Mouse (Mus musculus) neural tube, embryonic 15.5 days (tissue): ENCODE measurements around the gene Dbx2. TPM values are rescaled to one million over a fixed set of nuclear protein-coding genes. Genes with fewer than 3 reads are reported as not detected.

ENCODE experiments used
- ATAC-seq: fragments of 200-750 bp; cut with Nextera tagmentation; 2 replicates; pipeline ENCODE4 v1.8.0; 2017; ENCODE audit warnings: mild to moderate bottlenecking, moderate TSS enrichment, moderate library complexity; ENCODE audit not compliant: low FRiP score
- H3K27ac ChIP-seq: fragments of 300-500 bp; sonication (generic); replicated peaks from 2 replicates; pipeline ENCODE4 v1.5.1; 2015; ENCODE audit warnings: mild to moderate bottlenecking, inconsistent platforms
- H3K27me3 ChIP-seq: fragments of 300-500 bp; sonication (generic); replicated peaks from 2 replicates; pipeline ENCODE4 v1.6.1; 2015; ENCODE audit warnings: inconsistent platforms
- H3K36me3 ChIP-seq: fragments of 300-500 bp; sonication (generic); 2 replicates; pipeline ENCODE4 v1.6.1; 2015; ENCODE audit warnings: inconsistent platforms
- H3K4me1 ChIP-seq: fragments of 300-500 bp; sonication (generic); 2 replicates; pipeline ENCODE4 v1.6.1; 2015; ENCODE audit warnings: inconsistent platforms
- H3K4me2 ChIP-seq: fragments of 300-500 bp; sonication (generic); 2 replicates; pipeline ENCODE4 v1.6.1; 2015; ENCODE audit warnings: inconsistent platforms, mild to moderate bottlenecking, moderate library complexity
- H3K4me3 ChIP-seq: fragments of 300-500 bp; sonication (generic); replicated peaks from 2 replicates; pipeline ENCODE4 v1.5.1; 2015; ENCODE audit warnings: mild to moderate bottlenecking, inconsistent platforms
- H3K9ac ChIP-seq: fragments of 300-500 bp; sonication (generic); replicated peaks from 2 replicates; pipeline ENCODE4 v1.6.1; 2015; ENCODE audit warnings: mild to moderate bottlenecking, inconsistent platforms
- H3K9me3 ChIP-seq: fragments of 300-500 bp; sonication (generic); replicated peaks from 2 replicates; pipeline ENCODE4 v1.6.1; 2016; ENCODE audit warnings: inconsistent platforms
- WGBS: fragments of 180-500 bp; shearing (Covaris S2); methylation state at CpG from one replicate; pipeline ENCODE4 v1.1.7; 2015; ENCODE audit warnings: mixed read lengths; 5-methylcytosine and 5-hydroxymethylcytosine counted together
- polyA plus RNA-seq: library from polyadenylated mRNA; unstranded; fragments of >200 nt; fragmentation: Nextera tagmentation; extraction: Ambion mirVana; gene quantifications from 2 replicates; pipeline ENCODE4 v1.2.1, GENCODE M21; 2015

Gene Dbx2
- polyA plus RNA-seq: 15.0 and 16.4 TPM in 2 replicates

DNA sequence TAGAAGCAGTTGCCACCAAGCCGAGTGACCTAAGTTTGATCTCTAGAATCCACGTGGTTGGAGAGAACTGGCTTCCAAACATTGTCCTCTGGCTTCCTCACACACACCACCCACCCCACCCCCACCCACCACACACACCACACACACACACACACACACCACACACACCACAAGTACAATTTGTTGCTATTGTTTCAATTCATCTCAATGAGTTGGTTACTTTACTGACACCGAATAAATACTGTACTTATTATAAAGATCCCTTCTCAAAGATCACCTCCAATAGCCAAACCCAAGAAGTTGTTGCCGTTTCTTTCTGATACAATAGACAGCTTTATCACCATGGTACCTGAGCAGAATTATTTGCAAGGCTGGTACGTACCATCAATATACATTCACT, at the start of gene Dbx2:
Dbx2 (minus strand) TSS at position 101 of the 400 bp plus-strand sequence.
- Histone ChIP-seq H3K4me3 (peak within 1 kb of the TSS; percentile 38), H3K27ac (no peak within 1 kb of the TSS), H3K4me2 (peak within 1 kb of the TSS; percentile 57), H3K27me3 (peaks cover 81% of the 10 kb centered on the region), H3K4me1 (peaks cover 9% of the 10 kb centered on the region), H3K9ac (0 out of 2 replicates have a peak within 1 kb of the TSS, but pooled peaks have one; percentile 39), H3K36me3 (no peaks in the 10 kb centered on the region), H3K9me3 (no peaks in the 10 kb centered on the region)
- ATAC-seq: no peak
- 89% methylated on average over 5 of the region's 5 CpGs for WGBS

DNA sequence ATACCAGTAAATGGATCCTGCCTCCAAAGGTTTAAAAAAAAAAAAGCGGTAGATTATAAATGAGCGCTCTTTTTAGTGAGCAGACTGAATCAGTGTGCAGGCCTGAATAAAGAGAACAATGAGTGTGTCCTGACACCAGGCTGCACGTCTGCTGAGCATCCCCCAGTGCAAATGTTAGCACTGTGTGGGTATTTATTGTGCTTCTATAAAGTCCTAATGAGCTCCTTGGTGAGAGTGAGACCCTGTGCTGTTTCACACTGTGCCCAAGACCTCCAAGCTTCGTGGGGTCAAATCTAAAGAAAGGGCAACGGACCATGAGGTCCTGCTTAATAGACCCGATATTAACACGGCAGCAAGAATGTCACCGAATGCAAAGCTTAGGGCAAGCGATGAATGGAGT, 46.4 kb upstream of the Dbx2 start:
- Histone ChIP-seq H3K4me1 (peaks cover 14% of the 10 kb centered on the region), H3K4me3 (no peak overlapping the region), H3K27ac (no peak overlapping the region), H3K36me3 (no peaks in the 10 kb centered on the region), H3K9ac (no peak overlapping the region), H3K9me3 (no peaks in the 10 kb centered on the region), H3K4me2 (no peak overlapping the region), H3K27me3 (peaks cover 17% of the 10 kb centered on the region)
- no peak for ATAC-seq
- 10% methylated on average over 9 of the region's 9 CpGs for WGBS

DNA sequence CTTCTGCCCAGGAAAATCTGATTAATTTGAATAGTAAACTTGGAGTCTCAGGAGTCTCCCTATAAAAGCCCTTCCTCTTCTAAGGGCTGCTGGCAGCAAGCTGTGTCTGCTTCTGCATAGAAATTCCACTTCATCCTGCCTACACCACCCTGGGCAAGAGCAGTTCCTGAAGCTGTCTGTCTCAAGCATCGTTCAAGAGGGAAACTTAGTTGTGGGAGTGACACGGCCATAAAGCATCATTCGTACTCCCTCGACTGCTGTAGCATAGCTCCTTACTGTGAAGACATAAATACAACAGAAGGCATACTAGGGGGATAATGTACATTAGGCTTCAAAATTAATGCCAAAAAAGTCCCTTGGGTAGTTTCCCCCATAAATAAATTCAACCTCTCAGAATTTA, 45.8 kb upstream of the Dbx2 start:
- H3K9ac ChIP-seq: no peak overlapping the region
- no peak for ATAC-seq
- H3K4me3 ChIP-seq: no peak overlapping the region
- 9% methylated on average over 4 of the region's 4 CpGs for WGBS
- H3K27me3 ChIP-seq: peaks cover 20% of the 10 kb centered on the region
- no peaks in the 10 kb centered on the region for H3K9me3 ChIP-seq
- peaks cover 14% of the 10 kb centered on the region for H3K4me1 ChIP-seq
- H3K4me2 ChIP-seq: no peak overlapping the region
- no peak overlapping the region for H3K27ac ChIP-seq
- no peaks in the 10 kb centered on the region for H3K36me3 ChIP-seq

DNA sequence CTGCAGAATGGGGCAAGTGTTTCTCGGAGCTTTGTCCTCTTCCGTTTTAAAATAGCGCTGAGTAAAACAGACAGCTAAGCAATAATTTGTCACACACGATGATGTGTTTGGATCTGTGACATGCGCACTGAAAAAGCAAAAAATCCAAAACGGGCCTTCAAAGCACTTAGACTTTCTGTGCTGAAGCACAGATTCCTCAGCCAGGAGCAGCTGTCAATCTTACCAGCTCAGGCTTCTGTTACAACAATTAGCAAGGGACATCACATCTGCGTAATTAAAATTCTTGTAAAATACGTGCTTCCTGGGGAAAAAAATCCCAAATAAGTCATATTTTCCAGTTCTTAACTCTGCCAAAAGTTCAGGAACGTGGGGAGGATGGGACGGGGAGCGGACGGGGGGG, 43.6 kb upstream of the Dbx2 start:
- WGBS: 75% methylated on average over 12 of the region's 12 CpGs
- Histone ChIP-seq H3K4me2 (no peak overlapping the region), H3K4me3 (no peak overlapping the region), H3K4me1 (peaks cover 14% of the 10 kb centered on the region), H3K36me3 (no peaks in the 10 kb centered on the region), H3K9ac (no peak overlapping the region), H3K27me3 (peaks cover 36% of the 10 kb centered on the region), H3K27ac (no peak overlapping the region; the same call in 1 of the 2 replicates), H3K9me3 (no peaks in the 10 kb centered on the region)
- ATAC-seq: no peak

DNA sequence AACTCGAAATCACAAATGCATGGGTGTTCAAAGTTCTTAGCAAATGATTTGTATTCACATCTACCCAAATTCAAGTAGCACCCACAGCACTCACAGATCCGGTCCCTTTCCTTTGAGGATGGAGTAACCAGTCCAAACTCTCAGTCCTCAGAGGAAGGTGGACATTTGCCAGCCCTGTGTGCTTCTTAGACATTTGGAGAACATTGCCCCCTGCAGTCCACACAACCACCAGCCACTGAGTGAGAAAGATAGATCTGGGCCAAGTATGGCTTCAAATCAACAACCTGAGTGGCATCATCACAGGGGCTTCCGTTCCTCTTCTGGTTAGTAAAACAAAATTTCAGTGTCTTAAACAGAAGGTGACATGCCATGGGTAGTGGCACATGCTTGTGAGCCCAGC, 38.0 kb upstream of the Dbx2 start:
- Histone ChIP-seq H3K27ac (no peak overlapping the region), H3K4me1 (peaks cover 10% of the 10 kb centered on the region; the same call in 1 of the 2 replicates), H3K9ac (no peak overlapping the region), H3K4me2 (no peak overlapping the region), H3K27me3 (peaks cover 34% of the 10 kb centered on the region), H3K36me3 (no peaks in the 10 kb centered on the region), H3K4me3 (no peak overlapping the region), H3K9me3 (no peaks in the 10 kb centered on the region)
- WGBS: 95% methylated on average over 3 of the region's 3 CpGs
- no peak for ATAC-seq

DNA sequence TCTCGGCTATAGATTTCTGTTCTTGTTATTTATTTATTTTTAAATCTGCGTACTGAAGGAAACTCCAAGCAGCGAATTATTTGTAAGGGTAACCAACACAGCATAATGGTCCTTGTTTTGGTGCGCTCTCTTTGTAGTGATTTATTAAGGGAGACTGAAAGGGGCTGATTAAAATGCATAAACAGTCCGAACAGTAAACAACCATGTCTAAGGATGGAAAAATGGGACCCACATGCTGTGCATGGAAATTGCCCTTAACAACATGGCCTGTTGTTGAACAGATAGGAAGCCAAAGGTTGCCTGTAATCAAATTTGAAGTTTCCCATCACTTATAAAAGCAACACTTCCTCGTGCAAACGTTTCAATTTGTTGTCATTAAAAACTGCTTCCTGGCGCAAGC, 35.8 kb upstream of the Dbx2 start:
- Histone ChIP-seq H3K9me3 (no peaks in the 10 kb centered on the region), H3K9ac (no peak overlapping the region), H3K4me3 (no peak overlapping the region), H3K27me3 (peaks cover 27% of the 10 kb centered on the region), H3K36me3 (no peaks in the 10 kb centered on the region), H3K4me1 (peaks cover 10% of the 10 kb centered on the region; the same call in 1 of the 2 replicates), H3K27ac (peak overlapping the region; percentile 67), H3K4me2 (no peak overlapping the region)
- ATAC-seq: peak; percentile 79; the same call in 1 of the 2 replicates
- 19% methylated on average over 8 of the region's 8 CpGs for WGBS

DNA sequence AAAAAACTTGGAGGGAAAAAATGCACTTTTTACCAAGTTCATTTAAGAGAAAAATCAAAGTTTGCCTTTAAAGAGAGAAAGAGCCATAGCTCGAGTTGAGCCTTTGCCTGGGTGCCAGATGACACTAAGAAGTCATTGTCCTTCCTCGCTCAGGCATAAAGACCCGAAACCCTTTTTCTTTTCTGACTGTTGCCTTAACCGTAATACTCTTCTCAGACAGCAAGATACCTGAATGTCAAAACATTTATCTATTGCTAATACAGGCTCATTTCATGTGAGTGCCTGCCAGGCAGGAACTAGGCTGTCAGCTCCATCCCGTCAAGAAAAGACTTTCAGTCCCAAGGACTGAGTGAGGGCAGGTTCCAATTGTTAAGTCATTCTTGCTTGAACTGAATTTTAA, 35.4 kb upstream of the Dbx2 start:
- Histone ChIP-seq H3K27ac (peak overlapping the region; percentile 67), H3K9ac (no peak overlapping the region), H3K27me3 (peaks cover 27% of the 10 kb centered on the region), H3K36me3 (no peaks in the 10 kb centered on the region), H3K4me2 (no peak overlapping the region), H3K4me3 (no peak overlapping the region), H3K9me3 (no peaks in the 10 kb centered on the region), H3K4me1 (peaks cover 10% of the 10 kb centered on the region; the same call in 1 of the 2 replicates)
- no peak for ATAC-seq
- 14% methylated on average over 5 of the region's 5 CpGs for whole genome bisulfite sequencing

DNA sequence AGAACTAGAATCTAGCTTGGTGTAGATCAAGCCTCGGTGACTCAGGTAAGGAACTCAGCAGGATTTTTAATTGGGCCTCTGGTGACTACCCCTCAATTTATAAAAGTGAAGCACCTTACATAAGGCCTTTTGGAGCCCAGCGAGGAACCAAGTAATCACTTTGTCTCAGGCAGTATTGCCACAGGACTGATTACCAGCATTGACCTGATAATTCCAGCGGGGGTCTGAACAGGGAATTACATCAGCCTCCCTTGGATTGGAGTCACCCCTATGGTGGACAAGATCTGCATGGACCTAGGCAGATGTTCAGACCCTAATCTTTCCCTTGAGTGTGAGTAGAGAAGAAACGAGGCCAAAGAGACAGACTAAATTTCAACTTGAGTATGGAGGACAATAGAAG, 26.9 kb upstream of the Dbx2 start:
- H3K36me3 ChIP-seq: no peaks in the 10 kb centered on the region
- H3K27ac ChIP-seq: no peak overlapping the region
- WGBS: 92% methylated on average over 4 of the region's 4 CpGs
- H3K4me2 ChIP-seq: no peak overlapping the region
- H3K9me3 ChIP-seq: no peaks in the 10 kb centered on the region
- ATAC-seq: no peak
- H3K4me1 ChIP-seq: no peaks in the 10 kb centered on the region
- no peak overlapping the region for H3K9ac ChIP-seq
- peaks cover 22% of the 10 kb centered on the region for H3K27me3 ChIP-seq
- H3K4me3 ChIP-seq: no peak overlapping the region

DNA sequence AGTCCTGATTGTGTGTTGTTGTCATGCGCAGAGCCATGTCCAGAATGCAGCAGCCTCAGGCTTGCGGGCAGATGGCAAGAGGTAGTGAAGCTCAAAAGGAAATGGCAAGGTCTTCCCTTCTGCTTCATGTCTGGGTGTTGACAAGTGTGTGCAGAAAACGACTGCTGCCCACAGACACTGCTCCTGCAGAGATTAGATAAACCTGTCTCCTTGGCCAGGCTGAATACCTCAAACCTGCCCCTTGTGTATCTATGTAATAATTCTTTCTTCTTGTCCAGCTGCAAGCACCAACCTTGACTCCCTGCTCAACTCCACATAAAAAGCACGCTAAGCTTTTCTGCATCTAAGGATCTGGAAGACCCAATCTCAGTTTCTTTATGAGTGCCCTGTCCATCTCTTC, 19.9 kb upstream of the Dbx2 start:
- Histone ChIP-seq H3K27ac (no peak overlapping the region), H3K4me1 (no peaks in the 10 kb centered on the region), H3K9ac (no peak overlapping the region), H3K4me3 (no peak overlapping the region), H3K27me3 (no peaks in the 10 kb centered on the region), H3K36me3 (no peaks in the 10 kb centered on the region), H3K4me2 (no peak overlapping the region), H3K9me3 (no peaks in the 10 kb centered on the region)
- ATAC-seq: no peak
- WGBS: 86% methylated on average over 4 of the region's 4 CpGs

DNA sequence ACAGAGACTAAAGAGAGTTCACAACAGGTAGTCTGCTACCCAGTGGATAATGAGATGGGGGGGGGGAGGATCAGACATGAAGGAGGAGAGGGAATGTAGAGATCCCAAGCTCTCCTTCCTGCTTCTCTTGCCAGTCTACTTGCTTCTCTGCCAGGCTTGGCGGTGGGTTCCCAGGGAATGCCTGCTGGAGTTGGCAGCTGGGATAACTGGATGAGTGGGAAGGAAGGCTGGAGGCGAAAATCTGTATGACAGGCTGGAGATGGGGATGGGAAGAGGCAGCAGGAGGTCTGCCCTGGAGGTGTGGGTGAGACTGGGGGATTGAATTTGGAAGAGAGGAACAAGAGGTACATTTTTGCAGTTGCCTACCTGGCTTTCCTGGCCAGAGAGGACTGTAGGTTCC, 19.4 kb upstream of the Dbx2 start:
- H3K27ac ChIP-seq: no peak overlapping the region
- H3K4me2 ChIP-seq: no peak overlapping the region
- no peak overlapping the region for H3K9ac ChIP-seq
- no peaks in the 10 kb centered on the region for H3K36me3 ChIP-seq
- H3K4me3 ChIP-seq: no peak overlapping the region
- no peaks in the 10 kb centered on the region for H3K9me3 ChIP-seq
- no peaks in the 10 kb centered on the region for H3K27me3 ChIP-seq
- WGBS: 82% methylated on average over 2 of the region's 2 CpGs
- no peak for ATAC-seq
- H3K4me1 ChIP-seq: no peaks in the 10 kb centered on the region

DNA sequence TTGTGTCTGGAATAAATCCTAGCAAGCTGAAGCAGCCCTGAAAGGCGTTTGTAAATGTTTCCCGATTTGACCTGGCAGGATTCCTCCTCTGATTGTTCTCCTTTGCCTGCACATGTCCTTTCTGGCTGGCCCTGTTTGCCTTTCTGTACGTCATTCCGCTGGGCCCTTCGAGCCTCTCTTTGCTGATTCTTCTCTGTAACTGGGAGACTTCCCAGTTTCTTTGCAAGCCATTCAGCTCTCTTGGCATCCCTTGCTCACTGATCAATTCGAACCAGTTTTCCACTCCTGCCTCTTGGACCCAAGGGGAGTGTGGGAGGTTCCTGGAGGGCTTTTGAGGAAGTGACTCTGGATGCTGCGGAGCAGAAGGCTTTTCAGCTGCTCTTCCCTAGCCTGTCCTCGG, 11.4 kb upstream of the Dbx2 start:
- Histone ChIP-seq H3K36me3 (no peaks in the 10 kb centered on the region), H3K27ac (no peak overlapping the region)

DNA sequence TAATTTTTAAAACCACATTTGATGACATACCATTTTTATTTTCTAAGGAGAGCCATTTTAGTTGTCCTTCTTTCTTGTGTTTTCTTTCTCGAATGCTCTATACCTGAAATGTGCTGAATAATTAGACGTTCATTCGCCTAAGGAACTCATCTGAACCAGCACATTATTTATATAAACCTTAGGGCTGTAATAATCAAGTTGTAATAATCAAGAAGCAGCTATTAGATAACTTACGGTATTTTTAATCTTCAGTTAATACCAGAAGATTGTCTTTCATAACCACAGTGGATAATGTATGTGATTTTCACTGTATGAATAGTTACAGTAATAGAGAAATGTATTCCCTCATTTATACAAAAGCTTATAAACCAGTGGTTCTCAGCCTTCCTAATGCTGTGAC, 9.2 kb upstream of the Dbx2 start:
- Histone ChIP-seq H3K27ac (no peak overlapping the region), H3K27me3 (peaks cover 22% of the 10 kb centered on the region), H3K4me2 (no peak overlapping the region), H3K9me3 (no peaks in the 10 kb centered on the region), H3K4me3 (no peak overlapping the region), H3K36me3 (no peaks in the 10 kb centered on the region), H3K4me1 (no peaks in the 10 kb centered on the region), H3K9ac (no peak overlapping the region)
- no peak for ATAC-seq
- WGBS: 91% methylated on average over 4 of the region's 4 CpGs

More for the DNA sequence above, 11.4 kb upstream of the Dbx2 start:
- Histone ChIP-seq H3K9me3 (no peaks in the 10 kb centered on the region), H3K9ac (no peak overlapping the region), H3K27me3 (peaks cover 8% of the 10 kb centered on the region; the same call in 1 of the 2 replicates), H3K4me3 (no peak overlapping the region), H3K4me2 (no peak overlapping the region), H3K4me1 (no peaks in the 10 kb centered on the region)
- 25% methylated on average over 8 of the region's 8 CpGs for WGBS
- ATAC-seq: peak; percentile 70

DNA sequence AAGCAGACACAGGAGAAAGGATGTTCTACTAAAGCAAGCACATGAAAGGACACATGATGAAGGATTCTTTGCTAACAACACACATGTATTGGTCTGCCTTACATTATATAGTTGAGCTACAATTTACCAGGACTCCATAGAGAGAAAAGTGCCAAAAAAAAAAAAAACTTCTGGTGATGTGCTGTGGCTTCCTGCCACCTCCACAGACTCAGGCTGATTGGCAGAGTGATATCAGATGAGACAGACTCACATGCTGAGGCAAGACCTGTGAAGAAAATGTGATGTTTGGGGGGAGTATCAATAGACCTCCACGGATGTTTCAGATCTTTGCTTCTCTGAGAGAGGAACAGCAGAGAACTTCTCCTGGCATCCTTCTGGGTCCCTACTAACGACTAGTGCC, 6.0 kb upstream of the Dbx2 start:
- H3K9me3 ChIP-seq: no peaks in the 10 kb centered on the region
- no peak overlapping the region for H3K9ac ChIP-seq
- ATAC-seq: no peak
- H3K27me3 ChIP-seq: peaks cover 35% of the 10 kb centered on the region
- H3K27ac ChIP-seq: no peak overlapping the region
- no peak overlapping the region for H3K4me3 ChIP-seq
- WGBS: 78% methylated on average over 2 of the region's 2 CpGs
- no peaks in the 10 kb centered on the region for H3K36me3 ChIP-seq
- H3K4me1 ChIP-seq: no peaks in the 10 kb centered on the region
- no peak overlapping the region for H3K4me2 ChIP-seq
